Mouse (Mus musculus): Measurements from ENCODE around the gene Exoc6. TPM values are rescaled to one million over a fixed set of nuclear protein-coding genes. Genes with fewer than 3 reads are reported as not detected.
"Not testable (repeated sequence)": the region's sequence is repeated elsewhere in the genome, so short reads cannot be mapped to it uniquely, and the experiment has no call there.

The Exoc6 gene
- polyA plus RNA-seq, 1 experiment: 8.7 TPM

GRCm38 (mm10) chr19:37517419-37517818 lies 32.8 kb upstream of the Exoc6 start:
- H3K27me3 ChIP-seq (ENCODE audit: control insufficient read depth, insufficient read depth, low read length): no peaks in the 10 kb centered on the region
- no peak overlapping the region for H3K27ac ChIP-seq (ENCODE audit: control insufficient read depth, insufficient read depth, low read length)
- no peaks in the 10 kb centered on the region for H3K36me3 ChIP-seq (ENCODE audit: control insufficient read depth, insufficient read depth, low read length)
- whole genome bisulfite sequencing: 75% methylated on average over 7 of the region's 7 CpGs
- no peak overlapping the region for H3K4me3 ChIP-seq (ENCODE audit: control insufficient read depth, insufficient read depth, low read length)
- no peak for TF ChIP-seq CTCF (IDR thresholded peaks at IDR 0.05; ENCODE audit: borderline replicate concordance, control insufficient read depth, extremely low read depth, insufficient read depth, low read length, poor library complexity)
- TF ChIP-seq POLR2A (IDR thresholded peaks at IDR 0.05; ENCODE audit: control insufficient read depth, extremely low read depth, insufficient read depth, low read length, poor library complexity): no peak
- no peaks in the 10 kb centered on the region for H3K4me1 ChIP-seq (replicated peaks; ENCODE audit: control insufficient read depth, insufficient read depth, low read length)
- no peak for DNase-seq

- Histone ChIP-seq H3K4me3 (ENCODE audit: control insufficient read depth, insufficient read depth, low read length) (no peak overlapping the region), H3K4me1 (replicated peaks; ENCODE audit: control insufficient read depth, insufficient read depth, low read length) (no peaks in the 10 kb centered on the region), H3K27ac (ENCODE audit: control insufficient read depth, insufficient read depth, low read length) (no peak overlapping the region), H3K36me3 (ENCODE audit: control insufficient read depth, insufficient read depth, low read length) (no peaks in the 10 kb centered on the region), H3K27me3 (ENCODE audit: control insufficient read depth, insufficient read depth, low read length) (no peaks in the 10 kb centered on the region)
- TF ChIP-seq POLR2A (IDR thresholded peaks at IDR 0.05; ENCODE audit: control insufficient read depth, extremely low read depth, insufficient read depth, low read length, poor library complexity) (no peak), CTCF (IDR thresholded peaks at IDR 0.05; ENCODE audit: borderline replicate concordance, control insufficient read depth, extremely low read depth, insufficient read depth, low read length, poor library complexity) (no peak)
- no peak for DNase-seq
- WGBS: 92% methylated on average over 18 of the region's 18 CpGs
Observed at GRCm38 (mm10) chr19:37520740-37521433, 29.3 kb upstream of the Exoc6 start.

GRCm38 (mm10) chr19:37521434-37521781 lies 28.8 kb upstream of the Exoc6 start:
- no peak for TF ChIP-seq CTCF (IDR thresholded peaks at IDR 0.05; ENCODE audit: borderline replicate concordance, control insufficient read depth, extremely low read depth, insufficient read depth, low read length, poor library complexity)
- no peak for TF ChIP-seq POLR2A (IDR thresholded peaks at IDR 0.05; ENCODE audit: control insufficient read depth, extremely low read depth, insufficient read depth, low read length, poor library complexity)
- Histone ChIP-seq H3K27me3 (ENCODE audit: control insufficient read depth, insufficient read depth, low read length) (no peaks in the 10 kb centered on the region), H3K36me3 (ENCODE audit: control insufficient read depth, insufficient read depth, low read length) (no peaks in the 10 kb centered on the region), H3K4me3 (ENCODE audit: control insufficient read depth, insufficient read depth, low read length) (no peak overlapping the region), H3K27ac (ENCODE audit: control insufficient read depth, insufficient read depth, low read length) (no peak overlapping the region), H3K4me1 (replicated peaks; ENCODE audit: control insufficient read depth, insufficient read depth, low read length) (no peaks in the 10 kb centered on the region)
- DNase-seq: no peak
- WGBS: 96% methylated on average over 2 of the region's 2 CpGs

GRCm38 (mm10) chr19:37523280-37524062 lies 26.7 kb upstream of the Exoc6 start:
- DNase-seq: no peak
- Histone ChIP-seq H3K4me1 (replicated peaks; ENCODE audit: control insufficient read depth, insufficient read depth, low read length) (no peaks in the 10 kb centered on the region), H3K27ac (ENCODE audit: control insufficient read depth, insufficient read depth, low read length) (no peak overlapping the region), H3K27me3 (ENCODE audit: control insufficient read depth, insufficient read depth, low read length) (no peaks in the 10 kb centered on the region), H3K4me3 (ENCODE audit: control insufficient read depth, insufficient read depth, low read length) (no peak overlapping the region), H3K36me3 (ENCODE audit: control insufficient read depth, insufficient read depth, low read length) (no peaks in the 10 kb centered on the region)
- WGBS: 6% methylated on average over 15 of the region's 15 CpGs
- TF ChIP-seq CTCF (IDR thresholded peaks at IDR 0.05; ENCODE audit: borderline replicate concordance, control insufficient read depth, extremely low read depth, insufficient read depth, low read length, poor library complexity) (no peak), POLR2A (IDR thresholded peaks at IDR 0.05; ENCODE audit: control insufficient read depth, extremely low read depth, insufficient read depth, low read length, poor library complexity) (no peak)

- WGBS: 96% methylated on average over 11 of the region's 11 CpGs
- H3K27me3 ChIP-seq (ENCODE audit: control insufficient read depth, insufficient read depth, low read length): no peaks in the 10 kb centered on the region
- no peaks in the 10 kb centered on the region for H3K4me1 ChIP-seq (replicated peaks; ENCODE audit: control insufficient read depth, insufficient read depth, low read length)
- no peak for DNase-seq
- H3K27ac ChIP-seq (ENCODE audit: control insufficient read depth, insufficient read depth, low read length): no peak overlapping the region
- no peak for TF ChIP-seq CTCF (IDR thresholded peaks at IDR 0.05; ENCODE audit: borderline replicate concordance, control insufficient read depth, extremely low read depth, insufficient read depth, low read length, poor library complexity)
- no peak for TF ChIP-seq POLR2A (IDR thresholded peaks at IDR 0.05; ENCODE audit: control insufficient read depth, extremely low read depth, insufficient read depth, low read length, poor library complexity)
- no peak overlapping the region for H3K4me3 ChIP-seq (ENCODE audit: control insufficient read depth, insufficient read depth, low read length)
- no peaks in the 10 kb centered on the region for H3K36me3 ChIP-seq (ENCODE audit: control insufficient read depth, insufficient read depth, low read length)
Observed at GRCm38 (mm10) chr19:37525925-37526324, 24.3 kb upstream of the Exoc6 start.

GRCm38 (mm10) chr19:37526768-37527167 lies 23.4 kb upstream of the Exoc6 start:
- 78% methylated on average over 8 of the region's 8 CpGs for WGBS
- no peaks in the 10 kb centered on the region for H3K27me3 ChIP-seq (ENCODE audit: control insufficient read depth, insufficient read depth, low read length)
- TF ChIP-seq POLR2A (IDR thresholded peaks at IDR 0.05; ENCODE audit: control insufficient read depth, extremely low read depth, insufficient read depth, low read length, poor library complexity) (no peak), CTCF (IDR thresholded peaks at IDR 0.05; ENCODE audit: borderline replicate concordance, control insufficient read depth, extremely low read depth, insufficient read depth, low read length, poor library complexity) (no peak)
- H3K27ac ChIP-seq (ENCODE audit: control insufficient read depth, insufficient read depth, low read length): no peak overlapping the region
- DNase-seq: no peak
- no peaks in the 10 kb centered on the region for H3K4me1 ChIP-seq (replicated peaks; ENCODE audit: control insufficient read depth, insufficient read depth, low read length)
- H3K36me3 ChIP-seq (ENCODE audit: control insufficient read depth, insufficient read depth, low read length): no peaks in the 10 kb centered on the region
- no peak overlapping the region for H3K4me3 ChIP-seq (ENCODE audit: control insufficient read depth, insufficient read depth, low read length)

GRCm38 (mm10) chr19:37527736-37528135 lies 22.5 kb upstream of the Exoc6 start:
- H3K27me3 ChIP-seq (ENCODE audit: control insufficient read depth, insufficient read depth, low read length); H3K4me1 ChIP-seq (replicated peaks; ENCODE audit: control insufficient read depth, insufficient read depth, low read length); H3K4me3 ChIP-seq (ENCODE audit: control insufficient read depth, insufficient read depth, low read length); H3K27ac ChIP-seq (ENCODE audit: control insufficient read depth, insufficient read depth, low read length); H3K36me3 ChIP-seq (ENCODE audit: control insufficient read depth, insufficient read depth, low read length); DNase-seq: not testable (repeated sequence)
- WGBS: 96% methylated on average over 3 of the region's 3 CpGs
